Mouse (Mus musculus): ENCODE results near the gene Ccdc181.

- no peak for TF ChIP-seq POLR2A (IDR thresholded peaks at IDR 0.05; ENCODE audit: low read depth, low read length)
- no peak for TF ChIP-seq CTCF (conservative IDR thresholded peaks at IDR 0.05; ENCODE audit: insufficient read depth, insufficient read length, low read depth, low read length)
These were observed 52.4 kb downstream of the Ccdc181 start for GRCm38 (mm10) chr1:164327764-164328163.

All from kidney, adult 2 months (tissue).